Mouse (Mus musculus) brain, embryonic 14.5 days (tissue): ENCODE data around the gene Cbx4.

Experiments
- CTCF ChIP-seq: fragments of 200-500 bp; IDR thresholded peaks from 2 replicates; pipeline ENCODE4 v1.5.1; 2012; ENCODE audit warnings: inconsistent platforms, mild to moderate bottlenecking, moderate library complexity, borderline replicate concordance; ENCODE audit not compliant: insufficient read depth, insufficient read length; ENCODE audit errors: extremely low read depth
- POLR2A ChIP-seq: fragments of 200-500 bp; IDR thresholded peaks from 2 replicates; pipeline ENCODE4 v1.6.1; 2012; ENCODE audit warnings: mild to moderate bottlenecking, inconsistent platforms, borderline replicate concordance; ENCODE audit not compliant: poor library complexity, insufficient read depth, insufficient read length, severe bottlenecking; ENCODE audit errors: extremely low read depth

- TF ChIP-seq CTCF (no peak), POLR2A (no peak)
Measured at GRCm38 (mm10) chr11:119124536-119124935, 38.5 kb upstream of the Cbx4 start.
